Mouse (Mus musculus) liver, embryonic 13.5 days (tissue): Measurements from ENCODE around the gene Utp18. TPM values are rescaled to one million over a fixed set of nuclear protein-coding genes. Genes with fewer than 3 reads are reported as not detected.
A peak's percentile ranks its signal among the peaks of the same experiment; 100 is the strongest.

Source experiments
- ATAC-seq: fragments of 200-750 bp; cut with Nextera tagmentation; 2 replicates; pipeline ENCODE4 v1.8.0; 2017; ENCODE audit warnings: low read depth, mild to moderate bottlenecking, moderate number of reproducible peaks, moderate library complexity
- DNase-seq: peaks from one replicate; pipeline ENCODE4 v3.0.0; 2022
- H3K27ac ChIP-seq: fragments of 300-500 bp; sonication (generic); 2 replicates; pipeline ENCODE4 v1.5.1; 2015; ENCODE audit warnings: moderate library complexity, mild to moderate bottlenecking, inconsistent platforms
- H3K27me3 ChIP-seq: fragments of 300-500 bp; sonication (generic); 2 replicates; pipeline ENCODE4 v1.6.1; 2015; ENCODE audit warnings: mild to moderate bottlenecking, inconsistent platforms
- H3K36me3 ChIP-seq: fragments of 300-500 bp; sonication (generic); 2 replicates; pipeline ENCODE4 v1.6.1; 2015; ENCODE audit warnings: mild to moderate bottlenecking, inconsistent platforms
- H3K4me1 ChIP-seq: fragments of 300-500 bp; sonication (generic); replicated peaks from 2 replicates; pipeline ENCODE4 v1.6.1; 2015; ENCODE audit warnings: inconsistent platforms
- H3K4me2 ChIP-seq: fragments of 300-500 bp; sonication (generic); 2 replicates; pipeline ENCODE4 v1.6.1; 2015; ENCODE audit warnings: inconsistent platforms, mild to moderate bottlenecking, moderate library complexity
- H3K4me3 ChIP-seq: fragments of 300-500 bp; sonication (generic); replicated peaks from 2 replicates; pipeline ENCODE4 v1.5.1; 2015; ENCODE audit warnings: mild to moderate bottlenecking, inconsistent platforms
- H3K9ac ChIP-seq: fragments of 300-500 bp; sonication (generic); 2 replicates; pipeline ENCODE4 v1.6.1; 2015; ENCODE audit warnings: mild to moderate bottlenecking, inconsistent platforms
- H3K9me3 ChIP-seq: fragments of 300-500 bp; sonication (generic); replicated peaks from 2 replicates; pipeline ENCODE4 v1.6.1; 2016; ENCODE audit warnings: inconsistent platforms
- WGBS: fragments of 180-500 bp; shearing (Covaris S2); methylation state at CpG from one replicate; pipeline ENCODE4 v1.1.7; 2015; ENCODE audit not compliant: insufficient replicate concordance; 5-methylcytosine and 5-hydroxymethylcytosine counted together
- polyA plus RNA-seq: library from polyadenylated mRNA; unstranded; fragments of >200 nt; fragmentation: Nextera tagmentation; extraction: Ambion mirVana; gene quantifications from 2 replicates; pipeline ENCODE4 v1.2.1, GENCODE M21; 2015

Utp18 gene
- polyA plus RNA-seq, 1 experiment from 2014 or later, result 22.4 TPM

DNA sequence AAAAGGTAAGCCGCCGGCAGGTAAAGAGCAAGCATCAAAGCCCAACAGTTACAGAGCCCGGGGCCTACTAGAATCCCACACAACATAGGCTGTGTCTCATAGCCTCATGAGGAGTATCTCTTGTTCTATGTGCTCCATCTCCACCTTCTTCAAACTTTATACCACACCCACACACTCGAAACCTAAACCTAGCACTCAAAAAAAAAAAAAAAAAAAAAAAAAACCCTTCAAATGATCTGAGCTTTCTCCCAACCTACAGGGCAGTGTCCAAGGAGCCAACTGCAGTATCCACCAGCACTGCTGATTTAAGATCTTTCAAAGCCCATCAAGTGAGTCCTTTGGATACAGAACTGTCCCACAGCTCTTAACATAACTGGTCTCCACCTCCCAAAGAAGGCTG is 1.5 kb downstream of the Utp18 start:
- 82% methylated on average over 4 of the region's 4 CpGs for WGBS
- Histone ChIP-seq H3K4me3 (peak overlapping the region; percentile 98), H3K4me2 (peak overlapping the region; percentile 96), H3K36me3 (peaks cover 37% of the 10 kb centered on the region), H3K9ac (peak overlapping the region; percentile 97), H3K27me3 (no peaks in the 10 kb centered on the region), H3K27ac (no peak overlapping the region; the same call in 1 of the 2 replicates), H3K9me3 (no peaks in the 10 kb centered on the region), H3K4me1 (peaks cover 41% of the 10 kb centered on the region)
- no peak for DNase-seq
- ATAC-seq, result no peak

DNA sequence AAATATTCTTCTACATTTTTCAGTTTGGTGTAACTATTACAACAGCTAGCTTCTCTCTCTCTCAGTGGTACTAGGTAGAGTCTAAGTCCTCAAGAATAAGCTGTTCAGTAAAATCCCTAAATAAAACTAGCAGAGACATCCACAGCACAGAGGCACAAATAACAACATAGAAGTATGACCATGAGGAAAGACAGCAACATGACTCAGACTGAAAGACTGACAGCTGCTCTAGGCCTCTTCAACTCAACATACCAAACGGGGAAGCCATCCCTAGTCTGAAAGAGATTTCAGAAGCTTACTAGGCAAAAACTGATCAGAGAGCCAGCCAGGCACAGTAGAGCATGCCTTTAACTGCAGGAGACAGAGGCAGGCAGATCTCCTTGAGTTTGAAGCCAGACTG is 22.9 kb downstream of the Utp18 start:
- Histone ChIP-seq H3K9ac (no peak overlapping the region), H3K27me3 (no peaks in the 10 kb centered on the region), H3K4me1 (no peaks in the 10 kb centered on the region), H3K9me3 (no peaks in the 10 kb centered on the region), H3K36me3 (peaks cover 55% of the 10 kb centered on the region), H3K27ac (no peak overlapping the region), H3K4me2 (no peak overlapping the region), H3K4me3 (no peak overlapping the region)
- ATAC-seq, result no peak
- DNase-seq, result no peak
- 72% methylated on average over 1 of the region's 1 CpGs for WGBS

DNA sequence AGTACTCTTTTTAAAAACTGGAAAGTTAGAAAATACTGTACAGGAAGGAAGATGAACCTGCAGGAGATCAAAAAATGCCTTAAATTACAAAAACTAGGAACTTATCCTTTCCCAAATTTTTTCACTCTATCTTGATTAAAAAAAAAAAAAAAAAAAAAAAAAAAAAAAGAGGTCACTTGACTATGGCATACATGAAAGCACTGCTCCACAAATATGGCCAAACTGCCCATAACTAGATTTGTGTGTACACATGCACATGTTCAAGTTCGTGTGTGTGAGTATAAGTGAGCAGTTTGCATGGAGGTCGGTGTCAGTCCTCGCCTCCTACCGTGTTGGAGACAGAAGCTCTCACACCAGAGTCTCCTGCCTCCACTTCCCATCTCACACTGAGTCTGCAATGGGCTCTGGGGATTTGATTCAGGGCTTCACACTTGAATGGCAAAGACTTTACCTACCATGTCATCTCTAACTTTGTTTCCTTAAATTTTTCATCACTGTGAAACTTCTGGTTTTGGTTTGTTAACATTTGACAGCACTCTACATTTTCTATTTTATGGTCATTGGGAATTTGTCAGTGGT is 23.4 kb downstream of the Utp18 start:
- Histone ChIP-seq H3K4me2 (no peak overlapping the region), H3K9ac (no peak overlapping the region), H3K36me3 (peaks cover 50% of the 10 kb centered on the region), H3K9me3 (no peaks in the 10 kb centered on the region), H3K4me1 (no peaks in the 10 kb centered on the region), H3K27me3 (no peaks in the 10 kb centered on the region), H3K27ac (no peak overlapping the region), H3K4me3 (no peak overlapping the region)
- ATAC-seq (no peak), DNase-seq (no peak)
- 87% methylated on average over 4 of the region's 4 CpGs for WGBS

DNA sequence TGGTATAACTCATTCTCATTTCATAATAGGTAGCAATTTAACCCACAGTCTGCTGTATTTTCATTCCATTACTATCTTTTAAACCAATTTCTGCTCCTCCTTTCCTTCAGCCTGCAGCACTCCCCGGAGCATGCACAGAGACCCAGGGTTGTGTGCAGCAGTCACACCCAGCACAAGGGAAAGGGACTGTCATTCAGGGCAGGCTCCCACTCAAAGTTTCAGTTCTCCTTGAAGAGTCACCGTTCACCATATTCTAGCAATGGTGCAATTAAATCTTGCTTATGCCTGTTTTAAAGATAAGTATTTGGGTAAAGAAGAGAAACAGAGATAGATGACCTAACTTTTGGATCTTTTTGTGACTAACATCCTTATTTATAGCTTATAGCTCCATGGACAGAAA is 24.4 kb downstream of the Utp18 start:
- Histone ChIP-seq H3K36me3 (peaks cover 41% of the 10 kb centered on the region), H3K9ac (no peak overlapping the region), H3K27ac (no peak overlapping the region), H3K27me3 (no peaks in the 10 kb centered on the region), H3K4me3 (no peak overlapping the region), H3K9me3 (no peaks in the 10 kb centered on the region), H3K4me2 (no peak overlapping the region), H3K4me1 (no peaks in the 10 kb centered on the region)
- WGBS, result 80% methylated on average over 2 of the region's 2 CpGs
- no peak for DNase-seq
- no peak for ATAC-seq

DNA sequence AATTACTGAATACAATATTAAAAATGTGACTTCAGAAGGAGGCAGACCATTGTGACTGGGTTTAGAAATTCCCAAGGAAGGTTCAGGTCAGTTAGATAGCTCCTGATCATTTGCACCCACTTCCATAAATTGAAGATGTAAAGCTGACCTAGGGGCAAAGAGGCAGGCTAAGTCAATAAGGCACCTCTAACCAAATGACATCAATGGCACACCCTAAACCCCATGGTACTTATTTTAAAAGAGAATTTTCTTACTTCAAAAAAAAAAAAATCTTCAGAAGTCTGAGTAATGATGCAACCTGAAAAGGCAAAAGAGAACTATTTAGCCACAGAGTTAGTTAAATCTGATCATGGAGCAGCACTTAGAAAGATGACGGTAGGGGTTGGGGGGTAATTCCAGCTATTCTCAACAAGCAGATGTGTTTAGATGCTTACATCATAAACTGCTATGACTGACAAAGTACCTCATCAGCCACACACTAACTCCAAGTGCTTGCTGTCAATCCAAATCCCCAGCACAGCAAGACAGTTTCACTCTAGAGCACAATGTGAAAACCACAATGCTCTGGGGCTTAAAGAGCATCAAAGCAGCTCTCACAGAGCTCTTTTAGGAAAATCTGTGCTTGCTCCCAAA is 24.9 kb downstream of the Utp18 start:
- Histone ChIP-seq H3K9me3 (no peaks in the 10 kb centered on the region), H3K27ac (no peak overlapping the region), H3K4me2 (no peak overlapping the region), H3K36me3 (peaks cover 37% of the 10 kb centered on the region), H3K9ac (no peak overlapping the region), H3K4me1 (no peaks in the 10 kb centered on the region), H3K27me3 (no peaks in the 10 kb centered on the region), H3K4me3 (no peak overlapping the region)
- DNase-seq (no peak), ATAC-seq (no peak)
- WGBS, result 88% methylated on average over 1 of the region's 1 CpGs

DNA sequence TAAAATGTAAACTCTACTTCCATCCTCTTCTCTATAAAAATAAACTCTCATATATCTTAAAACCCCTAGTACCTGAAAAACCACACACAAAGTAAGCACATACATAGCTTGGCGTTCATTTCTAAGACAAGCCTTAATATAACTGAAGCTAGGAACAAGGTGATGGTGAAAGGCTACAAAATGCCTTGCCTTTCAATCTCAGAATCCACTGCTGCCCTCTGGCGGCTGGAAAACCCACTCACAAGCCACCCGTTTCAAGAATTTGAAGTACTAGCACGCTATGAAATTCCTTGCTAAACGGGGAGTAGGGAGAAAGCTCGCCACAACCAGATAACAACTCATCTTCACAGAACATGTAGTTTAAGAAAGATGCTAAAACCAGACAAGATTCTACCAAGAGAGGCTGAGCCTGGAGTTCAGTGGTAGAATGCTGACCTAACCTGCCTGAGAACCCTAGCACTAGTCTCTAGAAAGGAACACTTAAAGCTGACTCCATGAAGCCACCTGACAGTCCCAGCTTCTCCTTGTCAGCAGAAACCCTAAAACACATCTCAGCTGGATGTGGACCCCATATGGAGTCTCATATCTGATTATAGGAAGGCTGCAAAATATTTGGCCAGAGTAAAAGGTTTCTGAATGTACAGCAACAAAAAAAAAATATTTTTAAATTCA is 29.1 kb downstream of the Utp18 start:
- Histone ChIP-seq H3K4me1 (no peaks in the 10 kb centered on the region), H3K4me2 (no peak overlapping the region), H3K27ac (no peak overlapping the region), H3K27me3 (no peaks in the 10 kb centered on the region), H3K9me3 (no peaks in the 10 kb centered on the region), H3K9ac (no peak overlapping the region), H3K36me3 (peaks cover 10% of the 10 kb centered on the region), H3K4me3 (no peak overlapping the region)
- ATAC-seq (no peak), DNase-seq (peak; percentile 26)
- WGBS, result 4% methylated on average over 6 of the region's 6 CpGs

DNA sequence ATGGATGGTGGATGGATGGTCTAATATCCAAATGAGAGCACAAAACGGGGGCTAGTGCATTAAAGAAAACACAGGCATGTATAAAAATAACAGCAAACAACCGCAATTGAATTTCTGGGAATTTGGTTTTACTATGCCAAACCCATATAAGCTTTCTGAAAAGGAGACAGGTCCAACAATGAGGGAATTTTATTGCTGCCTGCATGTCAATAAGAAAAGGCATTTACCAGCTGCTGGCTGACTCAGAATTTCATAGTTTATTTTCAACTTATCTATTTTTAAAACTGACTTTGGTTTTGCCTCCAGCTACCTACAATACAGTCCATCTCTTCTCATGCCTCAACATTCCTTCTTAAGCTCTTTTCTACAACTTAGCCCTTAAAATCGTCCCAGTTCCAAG is 33.0 kb downstream of the Utp18 start:
- Histone ChIP-seq H3K27me3 (no peaks in the 10 kb centered on the region), H3K27ac (no peak overlapping the region), H3K4me2 (no peak overlapping the region), H3K36me3 (no peaks in the 10 kb centered on the region), H3K9ac (no peak overlapping the region), H3K4me3 (no peak overlapping the region), H3K4me1 (no peaks in the 10 kb centered on the region), H3K9me3 (no peaks in the 10 kb centered on the region)
- ATAC-seq, result no peak
- DNase-seq, result no peak
- WGBS, result 60% methylated on average over 3 of the region's 3 CpGs

DNA sequence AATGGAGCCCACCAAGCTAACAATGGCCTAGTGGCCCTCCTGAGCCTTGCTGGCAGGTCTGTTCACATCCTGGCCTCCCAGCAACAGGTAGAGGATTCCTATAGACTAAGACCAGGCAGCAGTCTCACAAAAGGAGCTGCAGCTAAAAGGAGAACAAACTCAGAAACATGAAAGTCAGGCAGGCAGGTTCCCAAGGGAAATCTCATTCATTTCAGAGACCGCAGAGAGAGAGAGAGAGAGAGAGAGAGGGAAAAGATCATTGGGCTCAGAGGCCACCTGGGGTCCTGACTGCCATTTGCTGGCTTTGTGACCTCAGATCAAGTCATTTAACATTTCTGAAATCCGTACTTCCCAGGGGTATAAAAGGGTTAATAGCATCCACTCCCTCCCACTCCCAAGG is 38.2 kb downstream of the Utp18 start:
- DNase-seq (no peak), ATAC-seq (no peak)
- Histone ChIP-seq H3K4me2 (no peak overlapping the region), H3K36me3 (no peaks in the 10 kb centered on the region), H3K27ac (no peak overlapping the region), H3K9ac (no peak overlapping the region), H3K4me3 (no peak overlapping the region), H3K27me3 (no peaks in the 10 kb centered on the region), H3K9me3 (no peaks in the 10 kb centered on the region), H3K4me1 (no peaks in the 10 kb centered on the region)
- WGBS, result 37% methylated on average over 2 of the region's 2 CpGs

DNA sequence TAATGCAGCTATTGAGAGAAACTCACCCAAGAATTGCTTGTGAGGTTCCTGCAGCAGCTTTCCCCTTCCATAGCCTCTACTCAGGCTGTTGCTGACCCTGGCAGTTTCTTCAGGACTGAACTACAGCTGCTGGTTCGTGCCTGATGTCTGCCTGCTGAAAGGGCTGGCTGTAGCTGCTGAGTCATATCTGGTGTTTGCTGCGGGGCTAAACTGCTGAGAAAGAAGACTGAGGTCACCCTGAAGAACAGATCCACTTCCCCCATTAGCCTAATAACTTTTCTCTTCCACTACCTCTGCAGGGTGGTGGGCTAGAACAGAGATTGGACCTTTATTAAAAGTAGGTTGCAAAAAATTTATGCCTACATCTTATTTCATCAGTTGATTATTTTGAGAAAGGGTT is 49.8 kb downstream of the Utp18 start:
- ATAC-seq, result no peak
- WGBS, result 12% methylated on average over 2 of the region's 2 CpGs
- H3K4me2 ChIP-seq, result no peak overlapping the region
- no peak overlapping the region for H3K4me3 ChIP-seq
- no peaks in the 10 kb centered on the region for H3K9me3 ChIP-seq
- no peaks in the 10 kb centered on the region for H3K4me1 ChIP-seq
- H3K36me3 ChIP-seq, result no peaks in the 10 kb centered on the region
- no peak for DNase-seq
- H3K27ac ChIP-seq, result no peak overlapping the region
- no peaks in the 10 kb centered on the region for H3K27me3 ChIP-seq
- H3K9ac ChIP-seq, result no peak overlapping the region

DNA sequence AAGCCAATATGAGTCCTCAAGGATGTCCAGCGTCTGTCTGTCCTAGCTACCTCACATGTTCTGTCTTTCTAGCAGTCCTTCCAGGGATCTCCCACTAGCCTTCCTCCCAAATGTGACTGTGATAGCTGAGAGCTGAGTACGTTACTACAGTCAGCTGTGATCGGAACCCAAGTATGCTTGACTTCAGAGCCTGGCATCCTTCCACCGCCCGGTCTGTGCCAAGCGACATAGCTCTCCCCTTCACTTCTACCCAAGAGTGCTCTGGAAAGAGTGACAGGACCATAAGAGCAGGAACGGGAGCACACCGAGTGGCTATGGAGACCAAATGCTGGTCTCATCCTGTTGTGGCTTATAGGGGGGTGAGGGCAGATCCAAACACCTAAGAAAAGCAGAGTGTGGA is 55.6 kb downstream of the Utp18 start:
- Histone ChIP-seq H3K4me1 (no peaks in the 10 kb centered on the region), H3K27ac (no peak overlapping the region), H3K9me3 (no peaks in the 10 kb centered on the region), H3K9ac (no peak overlapping the region), H3K27me3 (no peaks in the 10 kb centered on the region), H3K4me2 (no peak overlapping the region), H3K4me3 (no peak overlapping the region), H3K36me3 (no peaks in the 10 kb centered on the region)
- ATAC-seq (no peak), DNase-seq (no peak)
- WGBS, result 77% methylated on average over 8 of the region's 8 CpGs

DNA sequence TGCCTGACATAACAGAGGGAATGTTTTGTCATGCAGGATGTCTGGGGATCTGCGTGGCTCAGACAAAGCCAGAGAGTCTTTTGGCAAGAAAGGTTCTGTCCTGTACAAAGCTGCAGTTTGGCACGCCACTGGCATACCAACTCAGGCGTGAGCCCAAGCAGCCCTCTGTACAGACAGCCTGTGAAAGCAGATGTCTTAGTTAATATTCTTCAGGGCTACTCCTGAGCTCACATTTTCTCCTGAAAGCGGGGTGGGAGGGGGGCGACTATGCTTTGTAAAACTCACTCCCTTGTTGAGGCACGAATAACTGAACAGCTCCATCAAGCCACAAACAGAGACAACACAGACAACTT is 56.3 kb downstream of the Utp18 start:
- no peak for ATAC-seq
- no peak for DNase-seq
- H3K27me3 ChIP-seq, result no peaks in the 10 kb centered on the region
- no peak overlapping the region for H3K4me3 ChIP-seq
- no peak overlapping the region for H3K4me2 ChIP-seq
- H3K9ac ChIP-seq, result no peak overlapping the region
- H3K27ac ChIP-seq, result no peak overlapping the region
- H3K4me1 ChIP-seq, result no peaks in the 10 kb centered on the region
- H3K36me3 ChIP-seq, result no peaks in the 10 kb centered on the region
- 69% methylated on average over 6 of the region's 6 CpGs for WGBS
- H3K9me3 ChIP-seq, result no peaks in the 10 kb centered on the region
